Mouse (Mus musculus) adrenal gland, adult (tissue): ENCODE measurements around the gene Iapp.
"Not testable (repeated sequence)": the region's sequence is repeated elsewhere in the genome, so short reads cannot be mapped to it uniquely, and the experiment has no call there.

Experiments used
- DNase-seq, 2 experiments: peaks; one replicate each; pipeline ENCODE4 v3.0.0; 2022 to 2023; ENCODE audit warnings: low spot score in 1 of 2; ENCODE audit not compliant: inconsistent age in 2 of 2

Iapp gene

GRCm38 (mm10) chr6:142298098-142298497 is at the start of gene Iapp:
Gene Iapp, plus strand, starts transcription at chr6:142298423.
- no peak for DNase-seq

GRCm38 (mm10) chr6:142250738-142251307 is 47.4 kb upstream of the Iapp start:
- not testable (repeated sequence) for DNase-seq

- no peak for DNase-seq
These were observed 22.3 kb upstream of the Iapp start for GRCm38 (mm10) chr6:142275721-142276442.

GRCm38 (mm10) chr6:142289413-142290118 is 8.7 kb upstream of the Iapp start:
- no peak for DNase-seq

- no peak for DNase-seq
These were observed 6.9 kb downstream of the Iapp start for GRCm38 (mm10) chr6:142305076-142305475.

- no peak for DNase-seq
These were observed 16.1 kb downstream of the Iapp start for GRCm38 (mm10) chr6:142314285-142314684.

GRCm38 (mm10) chr6:142317106-142317505 is 18.9 kb downstream of the Iapp start:
- DNase-seq, result no peak

GRCm38 (mm10) chr6:142322881-142323280 is 24.7 kb downstream of the Iapp start, which contains the start of gene Slco1a5:
Gene Slco1a5, minus strand, starts transcription at chr6:142322981.
- no peak for DNase-seq

- no peak for DNase-seq
These were observed 28.4 kb downstream of the Iapp start for GRCm38 (mm10) chr6:142326598-142326997.

- DNase-seq, result no peak
These were observed 31.0 kb downstream of the Iapp start for GRCm38 (mm10) chr6:142329201-142329600.

GRCm38 (mm10) chr6:142338961-142339360 is 40.7 kb downstream of the Iapp start:
- DNase-seq, result no peak

GRCm38 (mm10) chr6:142339576-142339975 is 41.4 kb downstream of the Iapp start:
- DNase-seq, result no peak

- peak in 1 of 2 experiments; percentile 73 for DNase-seq
These were observed 45.3 kb downstream of the Iapp start for GRCm38 (mm10) chr6:142343561-142343960.

GRCm38 (mm10) chr6:142345440-142346038 is 47.3 kb downstream of the Iapp start, which contains the start of gene Pyroxd1:
Gene Pyroxd1, plus strand, starts transcription at chr6:142345654.
- peak; percentile 89 to 96 for DNase-seq

GRCm38 (mm10) chr6:142346181-142347110 is 48.2 kb downstream of the Iapp start:
- DNase-seq, result no peak

GRCm38 (mm10) chr6:142347431-142348385 is 49.5 kb downstream of the Iapp start:
- no peak for DNase-seq

GRCm38 (mm10) chr6:142352099-142352498 is 53.9 kb downstream of the Iapp start:
- not testable (repeated sequence) for DNase-seq
